Mouse (Mus musculus) layer of hippocampus, adult 9-10 months (tissue): Measurements from ENCODE around the gene Gm49361.
A peak's percentile ranks its signal among the peaks of the same experiment; 100 is the strongest.
"Not testable (repeated sequence)": the region's sequence is repeated elsewhere in the genome, so short reads cannot be mapped to it uniquely, and the experiment has no call there.

Experiments
- DNase-seq: peaks from one replicate; pipeline ENCODE4 v3.0.0; 2022; ENCODE audit warnings: low spot score

Gm49361 gene

GRCm38 (mm10) chr14:57746001-57746771 lies at the start of gene Gm49361:
Gene Gm49361 (minus strand): TSS chr14:57746103.
- DNase-seq: peak; percentile 55

DNA sequence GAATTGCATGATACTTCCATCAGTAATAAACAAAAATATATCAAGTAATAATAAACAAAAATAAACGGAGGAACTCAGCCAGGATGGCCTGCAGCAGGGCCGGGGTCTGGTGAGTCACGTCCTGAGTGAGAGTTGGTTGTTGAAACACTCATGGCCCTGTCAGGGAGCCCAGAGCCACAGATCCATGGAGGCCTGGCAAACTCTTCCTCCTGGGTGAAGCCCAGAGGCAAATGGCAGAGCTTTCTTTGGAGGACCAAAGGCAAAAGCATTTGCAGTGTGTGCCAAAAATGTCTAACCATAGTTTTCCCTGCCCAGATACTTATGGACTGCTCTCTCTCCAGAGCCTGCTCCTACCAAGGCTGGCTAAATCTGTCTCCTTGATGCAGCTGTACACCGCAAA lies 45.3 kb upstream of the Gm49361 start:
- no peak for DNase-seq

DNA sequence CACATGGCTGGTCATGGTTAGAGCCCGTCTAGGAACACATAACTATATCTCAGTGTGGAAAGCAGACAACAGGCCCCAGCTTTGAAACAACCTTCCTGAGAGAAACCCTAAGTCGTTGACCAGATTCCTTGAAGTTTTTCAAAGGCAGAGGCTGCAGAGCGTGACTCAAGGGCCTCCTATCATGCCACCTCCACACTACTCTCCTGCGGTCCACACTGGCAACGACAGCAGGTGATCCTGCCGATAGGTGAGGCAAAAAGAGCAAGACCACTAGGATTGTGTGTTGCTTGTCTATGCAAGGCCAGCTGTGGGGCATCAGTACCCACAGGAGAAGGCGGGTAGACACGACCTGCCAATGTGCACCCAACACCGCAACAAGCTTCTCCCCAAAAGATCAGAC lies 43.9 kb upstream of the Gm49361 start:
- no peak for DNase-seq

DNA sequence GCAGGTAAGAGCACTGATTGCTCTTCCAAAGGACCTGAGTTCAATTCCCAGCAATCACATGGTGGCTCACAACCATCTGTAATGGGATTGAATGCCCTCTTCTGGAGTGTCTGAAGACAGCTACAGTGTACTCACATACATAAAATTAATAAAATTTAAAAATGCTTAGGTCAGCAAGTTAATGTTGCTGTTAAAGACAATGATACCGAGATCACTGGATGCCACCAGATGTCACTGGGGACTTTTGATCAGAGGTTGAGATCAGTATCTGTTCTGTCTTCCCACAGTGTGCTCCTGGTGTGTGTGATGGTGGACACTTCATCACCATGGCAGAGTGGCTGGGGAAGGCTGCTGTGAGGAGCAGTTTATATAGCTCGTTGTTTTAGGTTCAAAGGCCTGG lies 43.4 kb upstream of the Gm49361 start:
- no peak for DNase-seq

- DNase-seq: no peak
These were observed 41.5 kb upstream of the Gm49361 start for GRCm38 (mm10) chr14:57787406-57787805.

DNA sequence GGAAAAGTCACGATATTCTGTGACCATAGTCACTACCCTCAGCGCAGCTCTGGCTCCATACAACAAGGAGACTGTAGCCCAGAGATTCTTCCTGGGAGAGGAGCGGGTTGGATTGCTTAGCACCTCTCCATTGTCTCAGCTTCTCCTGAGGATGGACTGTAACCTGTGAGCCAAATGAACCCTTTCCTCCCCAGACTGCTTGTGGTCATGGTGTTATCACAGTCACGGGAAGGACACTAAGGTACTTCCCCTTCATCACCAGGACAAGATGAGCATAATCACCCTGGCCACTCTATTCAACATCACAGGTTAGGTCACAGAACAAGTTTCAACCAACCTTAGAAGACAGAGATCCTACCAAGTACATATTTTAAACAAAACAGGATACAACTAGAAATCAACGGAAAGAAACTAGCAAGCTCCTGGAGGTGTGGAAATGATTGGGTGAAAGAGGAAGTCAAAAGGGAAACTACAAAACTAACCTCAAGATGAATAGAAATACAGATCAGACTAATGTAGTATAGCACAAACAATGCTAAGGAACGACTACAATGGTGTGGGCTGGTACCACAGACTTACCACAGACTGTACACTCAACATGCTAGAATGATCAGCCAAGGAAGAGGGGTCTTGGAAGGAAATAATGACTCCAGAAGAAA lies 26.4 kb upstream of the Gm49361 start:
- DNase-seq: no peak

- DNase-seq: no peak
These were observed 23.2 kb upstream of the Gm49361 start for GRCm38 (mm10) chr14:57769102-57769501.

GRCm38 (mm10) chr14:57760447-57761412 lies 14.8 kb upstream of the Gm49361 start:
- no peak for DNase-seq

DNA sequence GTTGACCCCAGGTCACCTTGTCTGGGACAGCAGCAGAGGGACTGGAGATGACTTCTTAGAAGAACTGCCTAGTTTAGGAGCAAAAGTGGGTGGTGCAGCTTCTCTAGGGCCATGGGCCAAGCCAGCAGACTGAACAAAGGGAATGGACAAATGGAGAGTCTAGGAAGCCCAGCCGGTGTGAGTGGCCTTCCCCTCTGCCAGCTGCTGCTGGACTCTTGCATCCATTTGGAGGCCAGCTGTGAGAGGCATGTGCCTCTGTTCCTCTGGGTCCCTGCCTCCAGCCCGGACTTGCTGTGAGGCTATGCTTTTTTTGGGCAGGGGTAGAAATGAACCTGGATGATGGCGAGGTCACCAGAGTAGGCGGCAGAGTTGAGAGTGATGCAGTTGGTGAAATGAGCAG lies 12.3 kb upstream of the Gm49361 start, which contains the start of gene Lats2:
TSS of gene Lats2 (minus strand) at position 152 of the 400 bp plus-strand sequence.
- DNase-seq: no peak

DNA sequence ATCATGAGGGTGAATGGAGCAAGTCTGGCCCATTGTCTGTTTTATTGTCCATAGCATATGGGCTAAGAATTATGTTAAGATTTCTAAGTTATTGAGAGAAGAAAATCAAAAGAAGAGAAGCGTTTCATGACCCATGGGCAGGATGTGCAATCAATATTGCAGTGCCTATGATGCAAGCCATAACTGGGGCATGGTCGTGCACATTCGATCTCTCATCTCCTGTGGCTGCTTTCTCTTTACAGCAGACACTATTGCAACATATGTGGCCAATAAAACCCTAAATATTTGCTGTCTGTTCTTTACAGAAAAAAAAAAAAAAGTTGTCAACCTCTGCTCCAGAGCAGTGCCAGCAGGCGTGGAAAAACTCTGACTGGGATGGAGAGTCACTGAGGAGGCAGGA lies 10.2 kb upstream of the Gm49361 start:
- no peak for DNase-seq

GRCm38 (mm10) chr14:57755661-57756060 lies 9.8 kb upstream of the Gm49361 start:
- DNase-seq: no peak

- DNase-seq: no peak
These were observed 7.6 kb upstream of the Gm49361 start for GRCm38 (mm10) chr14:57753351-57753992.

DNA sequence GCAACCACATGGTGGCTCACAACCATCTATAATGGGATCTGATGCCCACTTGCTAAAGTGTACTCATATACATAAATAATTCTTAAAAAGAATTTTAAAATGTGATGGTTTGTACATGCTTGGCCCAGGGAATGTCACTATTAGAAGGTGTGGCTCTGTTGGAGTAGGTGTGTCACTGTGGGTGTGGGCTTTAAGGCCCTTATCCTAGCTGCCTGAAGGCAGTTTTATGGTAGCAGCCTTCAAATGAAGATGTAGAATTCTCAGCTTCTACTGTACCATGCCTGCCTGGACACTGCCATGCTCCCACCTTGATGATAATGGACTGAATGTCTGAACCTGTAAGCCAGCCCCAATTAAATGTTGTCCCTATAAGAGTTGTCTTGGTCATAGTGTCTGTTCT lies 5.1 kb upstream of the Gm49361 start:
- DNase-seq: not testable (repeated sequence)

GRCm38 (mm10) chr14:57749501-57749900 lies 3.6 kb upstream of the Gm49361 start:
- no peak for DNase-seq

- DNase-seq: no peak
These were observed 473 bp downstream of the Gm49361 start for GRCm38 (mm10) chr14:57745291-57745969.

- DNase-seq: no peak
These were observed 1.4 kb downstream of the Gm49361 start for GRCm38 (mm10) chr14:57744547-57744946.

GRCm38 (mm10) chr14:57740651-57741050 lies 5.3 kb downstream of the Gm49361 start:
- no peak for DNase-seq

DNA sequence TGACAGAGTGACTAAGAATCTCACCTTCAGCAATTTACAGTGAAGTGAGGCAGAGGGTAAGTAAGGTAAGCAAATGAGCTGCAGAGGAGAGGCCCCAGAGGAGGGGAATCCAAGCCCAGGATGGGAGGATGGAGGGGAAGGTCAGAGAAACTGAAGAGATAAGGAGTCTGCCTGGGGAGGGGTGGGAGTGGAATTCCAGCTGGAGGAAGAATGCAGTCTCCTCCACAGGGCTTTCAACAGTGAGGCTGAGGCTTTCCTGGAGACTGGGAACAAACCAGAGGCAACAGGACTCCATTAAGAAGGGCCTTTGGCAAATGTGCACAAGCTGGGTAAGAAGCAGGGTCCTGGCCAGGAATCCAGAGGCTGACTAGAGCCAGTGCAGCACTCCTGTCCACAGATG lies 8.8 kb downstream of the Gm49361 start:
- DNase-seq: no peak

DNA sequence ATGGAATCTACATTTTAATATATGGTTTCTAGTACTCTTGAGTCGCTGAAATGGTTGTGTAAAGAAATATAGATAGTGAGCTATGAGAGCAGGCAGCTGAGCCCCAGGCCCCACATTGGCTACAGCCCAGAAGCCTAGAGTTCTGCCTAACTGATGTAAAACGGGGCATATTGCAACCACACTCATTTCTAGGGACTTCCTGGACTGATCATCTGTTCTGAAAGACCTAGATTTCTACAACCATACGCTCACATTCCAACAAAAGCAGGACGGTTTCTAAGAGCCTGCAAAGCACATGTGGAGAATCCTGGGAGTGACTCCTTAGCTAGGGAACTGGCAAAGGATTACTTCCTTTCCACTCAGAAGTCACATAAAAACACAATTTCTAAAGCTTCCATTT lies 9.8 kb downstream of the Gm49361 start:
- no peak for DNase-seq

DNA sequence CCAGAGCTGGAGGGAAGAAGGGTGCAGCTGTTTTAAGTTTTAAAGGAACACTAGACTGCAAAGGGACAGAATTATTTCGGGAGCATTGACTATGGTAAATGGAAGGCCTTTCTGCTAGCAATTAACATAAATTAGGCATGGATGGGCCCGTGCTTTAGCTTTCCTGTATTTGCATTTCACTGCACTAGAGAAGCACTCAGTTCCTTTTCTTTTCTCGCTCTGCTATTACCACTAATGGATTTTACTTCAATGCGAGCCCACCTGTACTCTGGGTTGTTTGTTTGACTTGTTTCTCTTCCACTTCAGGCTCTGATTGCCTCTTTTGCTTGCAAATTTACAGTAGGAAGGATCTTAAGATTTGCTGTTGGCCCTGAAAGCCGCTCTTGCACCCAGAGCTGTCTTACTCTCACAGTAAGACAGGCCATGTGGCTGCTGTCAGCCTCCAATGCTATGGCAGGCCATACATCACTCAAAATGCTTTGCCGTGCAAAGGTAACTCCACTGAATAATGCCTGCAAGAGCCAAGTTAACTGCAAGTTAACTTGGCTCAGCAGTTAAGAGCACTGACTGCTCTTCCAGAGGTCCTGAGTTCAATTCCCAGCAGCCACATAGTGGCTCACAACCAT lies 13.1 kb downstream of the Gm49361 start:
- DNase-seq: no peak

DNA sequence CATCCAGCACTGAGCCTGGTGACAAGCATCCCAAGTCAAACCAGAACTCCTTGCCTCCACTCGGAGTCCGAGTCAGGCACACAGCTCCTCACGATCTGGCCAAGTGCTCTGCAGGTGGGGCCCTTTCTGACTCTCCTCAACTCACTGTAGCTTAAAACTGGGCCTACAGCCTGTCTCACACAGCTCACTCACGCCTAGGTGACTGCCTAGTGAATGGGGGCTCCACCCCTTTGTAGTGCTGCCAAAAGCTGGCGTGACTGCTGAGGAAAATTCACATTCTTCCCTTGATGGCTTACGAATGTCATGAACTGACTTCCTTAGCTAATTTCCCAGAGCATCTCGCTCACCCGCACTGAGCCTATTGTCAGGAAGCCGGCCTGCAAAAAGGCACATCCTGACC lies 15.4 kb downstream of the Gm49361 start:
- no peak for DNase-seq
